Mouse (Mus musculus) spleen, adult 2 months (tissue): Measurements from ENCODE around the gene Rab27a.

Experiments
- CTCF ChIP-seq: fragments of 200-500 bp; IDR thresholded peaks from 2 replicates; pipeline ENCODE4 v1.5.1; 2011; ENCODE audit warnings: mild to moderate bottlenecking, inconsistent platforms; ENCODE audit not compliant: insufficient read depth, insufficient read length, insufficient replicate concordance; ENCODE audit errors: extremely low read depth
- POLR2A ChIP-seq: fragments of 200-500 bp; IDR thresholded peaks from 2 replicates; pipeline ENCODE4 v1.6.1; 2011; ENCODE audit warnings: low read depth, low read length, inconsistent platforms

DNA sequence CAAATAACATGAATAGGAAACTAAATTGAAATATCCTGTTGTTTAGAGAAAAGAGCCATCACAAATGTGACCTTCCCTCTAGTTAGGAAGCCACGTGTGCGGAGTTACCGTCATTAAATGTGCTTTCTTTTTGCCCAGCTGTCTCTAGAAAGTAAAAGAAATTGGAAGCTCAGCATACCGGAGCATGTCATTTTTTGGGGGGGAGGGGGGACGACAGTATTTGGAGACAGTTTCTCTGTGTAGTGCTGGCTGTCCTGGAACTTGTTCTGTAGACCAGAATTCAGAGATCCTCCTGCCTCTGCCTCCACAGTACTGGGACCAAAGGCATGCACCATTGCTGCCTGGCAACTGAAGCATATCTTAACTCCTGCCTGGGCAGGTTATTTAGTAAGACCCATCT, 56.9 kb downstream of the Rab27a start, which contains the start of gene Khdc3:
- TF ChIP-seq POLR2A = no peak
- no peak for TF ChIP-seq CTCF
